Mouse (Mus musculus) olfactory bulb, adult 2 months (tissue): ENCODE measurements around the gene Wap.

ENCODE experiments used
- CTCF ChIP-seq: fragments of 200-500 bp; IDR thresholded peaks from 2 replicates; pipeline ENCODE4 v1.5.1; 2012; ENCODE audit warnings: low read depth, mild to moderate bottlenecking, low read length, moderate library complexity; ENCODE audit not compliant: insufficient read depth
- POLR2A ChIP-seq: fragments of 200-500 bp; IDR thresholded peaks from 2 replicates; pipeline ENCODE4 v1.6.1; 2012; ENCODE audit warnings: mild to moderate bottlenecking, low read depth, low read length, moderate library complexity; ENCODE audit not compliant: insufficient read depth

DNA sequence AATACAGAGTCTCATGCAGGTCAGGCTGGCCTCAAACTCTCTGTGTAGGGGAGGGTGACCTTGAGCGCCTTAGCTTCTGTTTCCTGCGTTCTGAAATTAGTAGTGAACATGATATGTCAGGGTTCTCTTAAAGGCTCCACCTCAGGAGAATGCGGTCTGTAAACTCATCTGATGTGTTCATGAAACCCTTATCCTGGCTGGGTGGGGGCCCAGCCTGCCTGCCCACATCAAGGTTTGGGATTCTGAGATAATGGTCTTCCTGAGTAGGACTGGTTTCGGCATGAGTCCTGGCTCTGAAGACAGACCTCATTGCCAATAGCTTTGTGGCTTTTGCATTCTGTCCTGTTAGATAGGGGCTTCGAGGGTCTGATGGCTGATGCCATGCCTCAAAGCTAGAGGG, 43.1 kb downstream of the Wap start:
- TF ChIP-seq CTCF: no peak
- TF ChIP-seq POLR2A: no peak
